In the genomic region with DNA sequence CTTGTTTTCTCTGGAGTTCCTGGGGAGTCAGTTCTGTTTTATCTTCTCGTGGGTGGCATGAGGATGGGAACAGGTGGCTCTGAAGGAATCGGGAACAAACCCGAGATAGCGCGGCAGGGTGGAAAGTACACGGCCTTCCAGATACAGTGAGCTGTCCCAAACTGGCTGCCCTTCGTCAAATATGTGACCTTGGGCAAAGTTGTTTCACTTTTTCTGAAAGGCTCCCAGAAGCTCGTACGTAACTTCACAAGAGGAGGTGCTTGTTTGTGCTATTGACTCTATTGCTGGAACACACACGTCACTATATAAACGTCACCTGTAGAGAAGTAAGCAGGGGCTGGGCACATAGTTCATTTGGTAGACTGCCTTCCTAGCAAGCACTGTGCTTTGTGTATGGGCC, we compare ENCODE assay signal across 9 mouse cellular contexts. TPM values are rescaled to one million over a fixed set of nuclear protein-coding genes. Genes with fewer than 3 reads are reported as not detected.
DNase-seq lines count a peak whose midpoint lies in the region; ATAC-seq lines count a peak whose summit lies in the region.
"Had no signal": no experiment of that assay in that cellular context is flagged by ENCODE, and none has a peak within 500 bp of the region (broad histone marks: within the 10 kb centered on the region; RNA-seq: fewer than 3 reads in every experiment).

No protein-coding gene starts in this region.

- peak overlapping the region; percentile 46 for H3K9ac ChIP-seq in hindbrain, embryonic 15.5 days
- peak overlapping the region; percentile 18; the same call in 1 of the 2 replicates for H3K9ac ChIP-seq in liver, embryonic 15.5 days
- peak overlapping the region; percentile 54 for H3K9ac ChIP-seq in neural tube, embryonic 12.5 days

- peak overlapping the region; percentile 84 for H3K4me2 ChIP-seq in hindbrain, embryonic 15.5 days
- peak overlapping the region; percentile 85 for H3K4me2 ChIP-seq in liver, embryonic 15.5 days
- H3K4me2 ChIP-seq in neural tube, embryonic 12.5 days (replicated peaks) = peak overlapping the region; percentile 94

- H3K4me3 ChIP-seq in embryonic facial prominence, embryonic 10.5 days = peak overlapping the region; percentile 68
- H3K4me3 ChIP-seq in hindbrain, embryonic 15.5 days = peak overlapping the region; percentile 60
- H3K4me3 ChIP-seq in liver, embryonic 15.5 days (replicated peaks) = peak overlapping the region; percentile 57
- H3K4me3 ChIP-seq in neural tube, embryonic 12.5 days = peak overlapping the region; percentile 58

- peak; percentile 74; the same call in 1 of the 2 replicates for ATAC-seq in hindbrain, embryonic 15.5 days (ENCODE audit: low FRiP score, low read depth)
- ATAC-seq in liver, embryonic 15.5 days (ENCODE audit: insufficient read depth) = no peak
- 0 out of 2 replicates have a peak, but pooled peaks have one; percentile 39 for ATAC-seq in neural tube, embryonic 12.5 days (ENCODE audit: low FRiP score, low read depth)

- 6% methylated on average over 11 of the region's 11 CpGs for WGBS in embryonic facial prominence, embryonic 10.5 days
- 4% methylated on average over 11 of the region's 11 CpGs for WGBS in hindbrain, embryonic 15.5 days
- WGBS in liver, embryonic 15.5 days (ENCODE audit: insufficient replicate concordance) = 6% methylated on average over 11 of the region's 11 CpGs
- 6% methylated on average over 11 of the region's 11 CpGs for WGBS in neural tube, embryonic 12.5 days

- peak overlapping the region; percentile 74 for H3K27ac ChIP-seq in embryonic facial prominence, embryonic 10.5 days (replicated peaks)
- H3K27ac ChIP-seq in hindbrain, embryonic 15.5 days (replicated peaks) = no peak overlapping the region
- H3K27ac ChIP-seq in liver, embryonic 15.5 days (replicated peaks) = no peak overlapping the region
- no peak overlapping the region for H3K27ac ChIP-seq in neural tube, embryonic 12.5 days

- peaks cover 34% of the 10 kb centered on the region for H3K27me3 ChIP-seq in embryonic facial prominence, embryonic 10.5 days (replicated peaks; ENCODE audit: low read depth, poor library complexity, severe bottlenecking)
- peaks cover 10% of the 10 kb centered on the region; the same call in 1 of the 2 replicates for H3K27me3 ChIP-seq in hindbrain, embryonic 15.5 days
- H3K27me3 ChIP-seq in liver, embryonic 15.5 days = peaks cover 44% of the 10 kb centered on the region
- peaks cover 10% of the 10 kb centered on the region for H3K27me3 ChIP-seq in neural tube, embryonic 12.5 days (replicated peaks)

- peaks cover 21% of the 10 kb centered on the region for H3K4me1 ChIP-seq in embryonic facial prominence, embryonic 10.5 days
- H3K4me1 ChIP-seq in hindbrain, embryonic 15.5 days (replicated peaks) = peaks cover 7% of the 10 kb centered on the region
- peaks cover 16% of the 10 kb centered on the region; the same call in 1 of the 2 replicates for H3K4me1 ChIP-seq in liver, embryonic 15.5 days (replicated peaks)
- peaks cover 7% of the 10 kb centered on the region; the same call in 1 of the 2 replicates for H3K4me1 ChIP-seq in neural tube, embryonic 12.5 days

- H3K36me3 ChIP-seq in embryonic facial prominence, embryonic 10.5 days (replicated peaks) = no peaks in the 10 kb centered on the region
- H3K36me3 ChIP-seq in hindbrain, embryonic 15.5 days = no peaks in the 10 kb centered on the region
- H3K36me3 ChIP-seq in liver, embryonic 15.5 days (replicated peaks) = no peaks in the 10 kb centered on the region
- H3K36me3 ChIP-seq in neural tube, embryonic 12.5 days = no peaks in the 10 kb centered on the region

- peak; percentile 14 to 32 for DNase-seq in heart, adult 18-20 months
- DNase-seq in heart, adult 8-10 months (ENCODE audit: low spot score) = no peak
- peak; percentile 65 to 66 for DNase-seq in CD8-positive naive resting alpha-beta T cell, adult 2 months (ENCODE audit: low read depth in 2 of 2, low spot score in 2 of 2)
- DNase-seq in embryonic facial prominence, embryonic 10.5 days (ENCODE audit: low spot score) = no peak
- no peak for DNase-seq in gastrocnemius, postnatal 4 days (ENCODE audit: low spot score in 2 of 2)

- H3K9me3 ChIP-seq in embryonic facial prominence, embryonic 10.5 days = no peaks in the 10 kb centered on the region
- H3K9me3 ChIP-seq in hindbrain, embryonic 15.5 days = no peaks in the 10 kb centered on the region
- H3K9me3 ChIP-seq in liver, embryonic 15.5 days (replicated peaks) = no peaks in the 10 kb centered on the region
- H3K9me3 ChIP-seq in neural tube, embryonic 12.5 days = no peaks in the 10 kb centered on the region

RNA-seq across cellular contexts. Expression of gene Gm2310, which starts 49.9 kb away (rescaled TPM):
- not detected for total RNA-seq in heart, adult 18-20 months (2021)
- not detected for total RNA-seq in heart, adult 8-10 months (2022)
- not detected in 2 replicates for polyA plus RNA-seq in embryonic facial prominence, embryonic 10.5 days (2016; fragmentation: Nextera tagmentation; extraction: Ambion mirVana)
- not detected in 2 replicates for polyA plus RNA-seq in hindbrain, embryonic 15.5 days (2015; fragmentation: Nextera tagmentation; extraction: Ambion mirVana)
- polyA plus RNA-seq in liver, embryonic 15.5 days (2015; fragmentation: Nextera tagmentation; extraction: Ambion mirVana) = not detected in 2 replicates
- not detected in 2 replicates for polyA plus RNA-seq in neural tube, embryonic 12.5 days (2016; fragmentation: Nextera tagmentation; extraction: Ambion mirVana)
- total RNA-seq in gastrocnemius, postnatal 4 days (2021) = not detected
- total RNA-seq: adrenal gland, adult 18-20 months had no signal

Comparison
In these comparisons a context has a peak if more than half of its experiments do, and no peak if none do; other contexts are left out.
1. DNase-seq: peak in heart, adult 18-20 months (2 of 2) and CD8-positive naive resting alpha-beta T cell, adult 2 months (2 of 2); none in heart, adult 8-10 months (single experiment), embryonic facial prominence, embryonic 10.5 days (single experiment) and gastrocnemius, postnatal 4 days (0 of 2).
2. Peak in every context shown above with its lines, with median percentiles within 50 percentile points of each other: H3K4me3 ChIP-seq, H3K4me2 ChIP-seq and H3K9ac ChIP-seq.